Mouse (Mus musculus) Patski (cell line): ENCODE results near the gene Cysltr2. TPM values are rescaled to one million over a fixed set of nuclear protein-coding genes. Genes with fewer than 3 reads are reported as not detected.
A peak's percentile ranks its signal among the peaks of the same experiment; 100 is the strongest.

Experiments used
- ATAC-seq: fragments of 100-300 bp; one replicate; pipeline ENCODE4 v1.8.0; 2021
- CTCF ChIA-PET: fragments of 350-600 bp; sonication (Branson Sonifier 250); formaldehyde crosslinking; loops from one replicate; lab custom pipeline; 2022; ENCODE audit warnings: inconsistent platforms; lab: Charles Lee
- POLR2A ChIA-PET: fragments of 350-600 bp; sonication (Branson Sonifier 250); formaldehyde crosslinking; loops from one replicate; lab custom pipeline; 2022; ENCODE audit warnings: antibody characterized with exemption, inconsistent platforms; lab: Charles Lee
- DNase-seq: peaks from one replicate; pipeline ENCODE4 v3.0.0-alpha.2; 2011; ENCODE audit warnings: low read depth, low spot score
- H3K27me3 ChIP-seq: fragments of 371-371 bp; one replicate; pipeline ENCODE4 v1.5.1; 2021
- CTCF ChIP-seq: fragments of 100-300 bp; IDR thresholded peaks from one replicate; pipeline ENCODE4 v1.5.1; 2021
- in situ Hi-C: fragments of 300-500 bp; cut with MboI; formaldehyde crosslinking; loops from 3 replicates; pipeline ENCODE4 v1.11.1; 2018; ENCODE audit warnings: low pct_unique_long_range_greater_than_20kb, mixed read lengths
- polyA plus RNA-seq: library from polyadenylated mRNA; unstranded; gene quantifications from one replicate; pipeline ENCODE4 v1.2.3, GENCODE M21; 2021

Cysltr2 gene
- polyA plus RNA-seq, 1 experiment from 2014 or later: not detected

GRCm38 (mm10) chr14:72986044-72986443, 62.9 kb downstream of the Cysltr2 start:
- ChIA-PET CTCF (no interaction called here), POLR2A (no interaction called here)
- ATAC-seq: no peak
- in situ Hi-C loops: loop anchor here (25.0 kb wide), 2 partner anchors 274 to 399 kb away; partner anchors contain the start of gene Fndc3a
- no peaks in the 10 kb centered on the region for H3K27me3 ChIP-seq
- no peak for TF ChIP-seq CTCF
- DNase-seq: no peak

DNA sequence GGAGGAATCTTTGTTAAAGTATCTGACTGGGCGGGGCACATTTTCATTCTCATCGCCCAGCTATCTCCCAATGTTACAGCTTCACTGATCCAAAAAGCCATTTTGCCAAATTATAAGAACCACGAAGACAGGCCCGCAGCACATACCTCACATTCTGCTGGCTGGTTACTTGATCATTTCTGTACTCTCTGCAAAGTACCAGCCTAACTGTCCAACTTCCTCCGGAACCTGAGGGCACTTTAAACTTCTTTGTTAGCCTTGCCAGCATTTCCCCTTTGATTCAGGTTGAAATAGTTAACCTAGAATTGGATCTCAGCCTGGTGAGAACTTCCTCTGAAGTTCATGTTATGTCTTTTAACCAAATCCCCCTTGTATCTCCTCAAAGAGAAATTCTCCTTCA, 63.8 kb downstream of the Cysltr2 start:
- no peaks in the 10 kb centered on the region for H3K27me3 ChIP-seq
- in situ Hi-C loops: loop anchor here (25.0 kb wide), 2 partner anchors 273 to 398 kb away; partner anchors contain the start of gene Fndc3a
- DNase-seq (no peak), ATAC-seq (no peak)
- ChIA-PET POLR2A (no interaction called here), CTCF (interaction anchor here (1.5 to 1.6 kb wide), 2 partner anchors 15 to 275 kb away, joined by 3 to 4 read pairs; partner anchors contain the start of gene Fndc3a)
- TF ChIP-seq CTCF: no peak

DNA sequence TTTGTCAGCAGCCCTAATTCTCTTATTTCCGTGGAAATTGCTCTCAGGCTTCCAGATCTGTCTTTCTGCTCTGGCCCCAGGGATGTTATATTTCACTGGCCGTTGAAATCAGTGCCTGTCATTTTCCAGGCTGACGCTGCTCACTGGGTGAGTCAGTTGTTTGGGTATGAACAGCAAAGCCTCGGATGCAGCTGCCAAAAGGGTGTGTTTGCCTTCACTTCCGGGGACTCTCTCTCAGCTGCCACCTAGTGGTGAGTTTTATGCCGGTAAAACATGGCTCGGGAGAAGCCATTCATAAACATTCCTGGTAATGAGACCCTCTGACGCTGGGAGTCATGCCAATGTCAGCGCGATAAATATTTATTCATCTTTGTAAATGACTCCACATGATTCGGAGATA, 65.5 kb downstream of the Cysltr2 start:
- ChIA-PET POLR2A (no interaction called here), CTCF (interaction anchor here (0.9 to 1.4 kb wide), 4 partner anchors 25 to 430 kb away, joined by 3 to 4 read pairs (median 3); no protein-coding TSS in a partner anchor)
- in situ Hi-C loops: loop anchor here (25.0 kb wide), 2 partner anchors 271 to 396 kb away; partner anchors contain the start of gene Fndc3a
- H3K27me3 ChIP-seq: no peaks in the 10 kb centered on the region
- peak; percentile 94 for TF ChIP-seq CTCF
- peak; percentile 91 for ATAC-seq
- peak; percentile 63 for DNase-seq

DNA sequence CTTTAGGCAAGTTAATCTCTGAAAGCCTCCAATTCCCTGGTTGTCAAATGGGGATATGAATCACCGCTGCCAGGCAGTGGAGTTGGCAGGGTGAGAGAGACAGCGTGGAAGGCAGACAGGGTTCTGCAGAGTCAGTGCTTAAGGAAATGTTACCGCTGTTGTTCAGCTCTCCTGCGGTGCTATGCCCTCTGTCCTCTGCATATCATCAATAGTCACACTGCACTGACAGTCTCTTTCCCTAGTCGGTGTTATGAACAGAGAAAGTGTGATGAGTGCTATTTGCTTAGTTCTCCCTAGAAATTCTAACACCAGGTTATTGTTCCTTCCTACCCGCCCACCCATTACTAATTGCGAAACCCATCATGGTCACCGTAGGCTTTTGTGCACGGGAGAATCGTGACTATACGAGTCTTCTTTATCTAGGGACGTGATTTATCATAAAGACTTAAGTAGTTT, 65.9 kb downstream of the Cysltr2 start:
- CTCF ChIA-PET: interaction anchor here (0.9 to 1.4 kb wide), 3 partner anchors 25 to 429 kb away, joined by 3 read pairs; no protein-coding TSS in a partner anchor
- in situ Hi-C loops: loop anchor here (25.0 kb wide), 2 partner anchors 271 to 396 kb away; partner anchors contain the start of gene Fndc3a
- POLR2A ChIA-PET: interaction anchor here (0.6 kb wide), 1 partner anchor 279 kb away, joined by 3 read pairs; no protein-coding TSS in a partner anchor
- H3K27me3 ChIP-seq: no peaks in the 10 kb centered on the region
- no peak for TF ChIP-seq CTCF
- ATAC-seq: peak; percentile 29
- no peak for DNase-seq

DNA sequence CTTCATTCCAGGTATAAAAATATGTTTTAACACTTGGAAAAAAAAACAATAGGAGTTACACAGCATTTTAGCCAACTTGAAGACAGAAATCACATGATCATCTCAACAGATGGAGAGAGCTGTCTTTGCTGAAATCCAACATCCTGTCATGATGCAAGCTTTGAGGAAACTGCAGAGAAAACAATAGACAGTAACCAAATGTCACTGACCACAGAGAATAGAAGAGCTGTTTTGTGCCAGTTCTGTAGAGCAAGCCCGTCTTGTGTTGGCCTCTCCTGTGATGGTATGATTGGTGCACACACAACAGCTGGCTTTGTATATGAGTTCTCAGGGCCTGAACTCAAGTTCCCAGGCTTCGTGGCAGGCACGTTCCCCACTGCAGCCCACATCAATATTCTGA, 68.2 kb downstream of the Cysltr2 start:
- in situ Hi-C loops: loop anchor here (25.0 kb wide), 2 partner anchors 268 to 393 kb away; partner anchors contain the start of gene Fndc3a

DNA sequence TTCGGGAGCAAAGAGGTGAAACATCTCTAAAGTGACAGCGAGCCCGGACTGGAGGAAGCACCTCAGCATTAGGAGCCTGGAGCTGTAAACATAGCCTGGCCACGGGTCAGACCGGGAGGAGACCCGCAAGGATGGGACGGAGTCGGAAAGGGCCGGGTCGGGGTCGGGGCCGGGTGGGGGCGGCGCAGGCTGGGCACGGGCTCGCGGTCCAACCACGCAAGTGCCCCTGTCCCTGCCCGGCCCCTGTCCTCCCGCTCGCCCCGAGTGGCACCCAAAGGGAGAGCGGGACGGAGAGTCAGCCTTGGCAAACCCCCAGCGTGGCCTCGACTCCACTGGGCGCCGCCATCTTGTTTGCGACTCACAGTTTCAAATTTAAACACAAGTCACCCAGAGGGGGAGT, 68.8 kb downstream of the Cysltr2 start:
- DNase-seq: no peak
- ATAC-seq: no peak
- no peak for TF ChIP-seq CTCF
- in situ Hi-C loops: loop anchor here (25.0 kb wide), 2 partner anchors 268 to 393 kb away; partner anchors contain the start of gene Fndc3a
- CTCF ChIA-PET: no interaction called here
- H3K27me3 ChIP-seq: no peaks in the 10 kb centered on the region
- POLR2A ChIA-PET: no interaction called here

More for the DNA sequence above, 68.2 kb downstream of the Cysltr2 start:
- DNase-seq (no peak), ATAC-seq (no peak)
- CTCF ChIA-PET: no interaction called here
- H3K27me3 ChIP-seq: no peaks in the 10 kb centered on the region
- no peak for TF ChIP-seq CTCF
- POLR2A ChIA-PET: no interaction called here

DNA sequence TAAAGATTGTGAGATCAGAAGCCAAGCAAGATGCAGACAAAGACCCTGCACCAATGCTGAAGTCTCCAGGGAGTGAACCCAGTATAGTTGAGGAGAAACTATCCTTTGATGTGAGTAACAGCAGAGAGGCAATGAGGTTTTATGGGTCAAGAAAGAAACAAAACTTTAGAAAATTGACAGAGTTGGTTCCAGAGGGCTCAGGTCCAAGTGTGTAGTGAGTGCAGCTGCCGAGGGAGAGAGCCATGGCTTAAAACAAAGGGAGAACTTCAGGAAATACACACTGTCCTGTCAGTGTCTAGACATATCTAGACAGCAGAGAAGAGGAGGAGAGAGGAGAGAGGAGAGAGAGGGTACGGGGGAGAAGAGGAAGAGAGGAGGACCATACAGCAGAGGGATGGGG, 72.8 kb downstream of the Cysltr2 start:
- TF ChIP-seq CTCF: no peak
- DNase-seq: no peak
- in situ Hi-C loops: loop anchor here (25.0 kb wide), 2 partner anchors 264 to 389 kb away; partner anchors contain the start of gene Fndc3a
- POLR2A ChIA-PET: no interaction called here
- CTCF ChIA-PET: no interaction called here
- ATAC-seq: no peak
- no peaks in the 10 kb centered on the region for H3K27me3 ChIP-seq

Other genes starting within 250 kb of the Cysltr2 start
- 44.4 TPM for gene Rcbtb2, start 73.9 kb upstream of the Cysltr2 start, polyA plus RNA-seq
- 8.8 TPM for gene Lpar6, start 188.8 kb upstream of the Cysltr2 start, polyA plus RNA-seq